In genomic region chr5:150894049-150894738, GRCm38 (mm10) we compare ENCODE assay signal across 17 mouse cellular contexts. TPM values are rescaled to one million over a fixed set of nuclear protein-coding genes. Genes with fewer than 3 reads are reported as not detected.
A peak's percentile ranks its signal among the peaks of the same experiment; 100 is the strongest.
DNase-seq lines count a peak whose midpoint lies in the region; ATAC-seq and TF ChIP-seq lines count a peak whose summit lies in the region.
"Had no signal": no experiment of that assay in that cellular context is flagged by ENCODE, and none has a peak within 500 bp of the region (broad histone marks: within the 10 kb centered on the region; RNA-seq: fewer than 3 reads in every experiment).

No protein-coding gene starts in this region.

- no peak for TF ChIP-seq CTCF in hindbrain, postnatal 0 days (IDR thresholded peaks at IDR 0.05; ENCODE audit: low read depth)

- no peaks in the 10 kb centered on the region for H3K9me3 ChIP-seq in hindbrain, embryonic 13.5 days
- H3K9me3 ChIP-seq in hindbrain, embryonic 11.5 days (ENCODE audit: control insufficient read depth, low read length), result no peaks in the 10 kb centered on the region
- no peaks in the 10 kb centered on the region for H3K9me3 ChIP-seq in neural tube, embryonic 13.5 days
- H3K9me3 ChIP-seq in hindbrain, postnatal 0 days (ENCODE audit: low read length), result no peaks in the 10 kb centered on the region
- no peaks in the 10 kb centered on the region for H3K9me3 ChIP-seq in neural tube, embryonic 15.5 days (replicated peaks)

- ATAC-seq in hindbrain, embryonic 13.5 days (ENCODE audit: low FRiP score), result peak; percentile 64; the same call in 1 of the 2 replicates
- no peak for ATAC-seq in hindbrain, embryonic 11.5 days (ENCODE audit: low FRiP score)
- ATAC-seq in neural tube, embryonic 13.5 days (ENCODE audit: low read depth), result peak; percentile 62
- no peak for ATAC-seq in hindbrain, postnatal 0 days
- ATAC-seq in neural tube, embryonic 15.5 days (ENCODE audit: low FRiP score), result peak; percentile 42; the same call in 1 of the 2 replicates
- no peak for ATAC-seq in granulocyte monocyte progenitor cell, adult 5-6 weeks (replicated peaks; ENCODE audit: poor library complexity, severe bottlenecking)

- no peak overlapping the region for H3K9ac ChIP-seq in hindbrain, embryonic 13.5 days
- H3K9ac ChIP-seq in hindbrain, embryonic 11.5 days (ENCODE audit: low read depth, low read length), result no peak overlapping the region
- H3K9ac ChIP-seq in neural tube, embryonic 13.5 days, result no peak overlapping the region
- H3K9ac ChIP-seq in hindbrain, postnatal 0 days (replicated peaks; ENCODE audit: low read length), result no peak overlapping the region
- no peak overlapping the region for H3K9ac ChIP-seq in neural tube, embryonic 15.5 days (replicated peaks)

- no peak overlapping the region for H3K4me3 ChIP-seq in hindbrain, embryonic 13.5 days
- no peak overlapping the region for H3K4me3 ChIP-seq in hindbrain, embryonic 11.5 days (ENCODE audit: low read depth, low read length)
- H3K4me3 ChIP-seq in neural tube, embryonic 13.5 days, result no peak overlapping the region
- H3K4me3 ChIP-seq in hindbrain, postnatal 0 days (ENCODE audit: low read length), result no peak overlapping the region
- H3K4me3 ChIP-seq in neural tube, embryonic 15.5 days (replicated peaks), result no peak overlapping the region

- peak overlapping the region; percentile 41 for H3K27ac ChIP-seq in hindbrain, embryonic 13.5 days
- H3K27ac ChIP-seq in hindbrain, embryonic 11.5 days (ENCODE audit: low read depth, low read length), result no peak overlapping the region
- peak overlapping the region; percentile 49 for H3K27ac ChIP-seq in neural tube, embryonic 13.5 days (replicated peaks)
- 0 out of 2 replicates have a peak overlapping the region, but pooled peaks have one; percentile 20 for H3K27ac ChIP-seq in hindbrain, postnatal 0 days
- H3K27ac ChIP-seq in neural tube, embryonic 15.5 days (replicated peaks), result peak overlapping the region; percentile 63

- no peaks in the 10 kb centered on the region for H3K27me3 ChIP-seq in hindbrain, embryonic 13.5 days
- no peaks in the 10 kb centered on the region for H3K27me3 ChIP-seq in hindbrain, embryonic 11.5 days (ENCODE audit: control insufficient read depth, insufficient read depth, low read length)
- no peaks in the 10 kb centered on the region for H3K27me3 ChIP-seq in neural tube, embryonic 13.5 days
- H3K27me3 ChIP-seq in hindbrain, postnatal 0 days (ENCODE audit: insufficient read depth, low read length), result no peaks in the 10 kb centered on the region
- H3K27me3 ChIP-seq in neural tube, embryonic 15.5 days (replicated peaks), result no peaks in the 10 kb centered on the region

- H3K4me1 ChIP-seq in hindbrain, embryonic 13.5 days (replicated peaks), result peaks cover 11% of the 10 kb centered on the region
- no peaks in the 10 kb centered on the region for H3K4me1 ChIP-seq in hindbrain, embryonic 11.5 days (replicated peaks; ENCODE audit: control insufficient read depth, insufficient read depth, low read length)
- H3K4me1 ChIP-seq in neural tube, embryonic 13.5 days (replicated peaks), result peaks cover 10% of the 10 kb centered on the region; the same call in 1 of the 2 replicates
- no peaks in the 10 kb centered on the region for H3K4me1 ChIP-seq in hindbrain, postnatal 0 days (ENCODE audit: insufficient read depth, low read length)
- H3K4me1 ChIP-seq in neural tube, embryonic 15.5 days, result peaks cover 14% of the 10 kb centered on the region

- no peak for DNase-seq in hindbrain, embryonic 11.5 days (ENCODE audit: low spot score)
- no peak for DNase-seq in neural tube, embryonic 10.5 days (ENCODE audit: extremely low spot score, low spot score)
- DNase-seq in hindbrain, postnatal 0 days (ENCODE audit: low spot score), result no peak
- no peak for DNase-seq in B cell, adult 2 months
- DNase-seq: cerebellum, adult 18-20 months; heart, adult 11 months; heart, postnatal 10 days; kidney, postnatal 14 days; lung, adult 18-20 months; right cerebral cortex, postnatal 14 days; thymus, postnatal 25 days had no signal

- H3K36me3 ChIP-seq in hindbrain, embryonic 13.5 days, result no peaks in the 10 kb centered on the region
- H3K36me3 ChIP-seq in hindbrain, embryonic 11.5 days (ENCODE audit: control insufficient read depth, insufficient read depth, low read length), result no peaks in the 10 kb centered on the region
- no peaks in the 10 kb centered on the region for H3K36me3 ChIP-seq in neural tube, embryonic 13.5 days
- no peaks in the 10 kb centered on the region for H3K36me3 ChIP-seq in hindbrain, postnatal 0 days (ENCODE audit: insufficient read depth, low read length)
- H3K36me3 ChIP-seq in neural tube, embryonic 15.5 days, result no peaks in the 10 kb centered on the region

- H3K4me2 ChIP-seq in hindbrain, embryonic 13.5 days, result no peak overlapping the region
- no peak overlapping the region for H3K4me2 ChIP-seq in hindbrain, embryonic 11.5 days (replicated peaks; ENCODE audit: low read depth, low read length)
- H3K4me2 ChIP-seq in neural tube, embryonic 13.5 days, result no peak overlapping the region
- no peak overlapping the region for H3K4me2 ChIP-seq in hindbrain, postnatal 0 days (ENCODE audit: low read depth, low read length)
- no peak overlapping the region for H3K4me2 ChIP-seq in neural tube, embryonic 15.5 days

- 42% methylated on average over 3 of the region's 3 CpGs for WGBS in hindbrain, embryonic 13.5 days
- WGBS in hindbrain, embryonic 11.5 days, result 66% methylated on average over 3 of the region's 3 CpGs
- 28% methylated on average over 3 of the region's 3 CpGs for WGBS in neural tube, embryonic 13.5 days
- WGBS in hindbrain, postnatal 0 days, result 45% methylated on average over 3 of the region's 3 CpGs
- 14% methylated on average over 3 of the region's 3 CpGs for WGBS in neural tube, embryonic 15.5 days

RNA-seq across cellular contexts. Expression of gene Kl, which starts 58.2 kb away (rescaled TPM):
- 0.69 and 0.83 TPM in 2 replicates for polyA plus RNA-seq in hindbrain, embryonic 13.5 days (2015; fragmentation: Nextera tagmentation; extraction: Ambion mirVana)
- polyA plus RNA-seq in hindbrain, embryonic 11.5 days (2014; fragmentation: Nextera tagmentation; extraction: Ambion mirVana), result 0.07 and 0.26 TPM in 2 replicates
- 0.46 and 0.58 TPM in 2 replicates for polyA plus RNA-seq in neural tube, embryonic 13.5 days (2015; fragmentation: Nextera tagmentation; extraction: Ambion mirVana)
- total RNA-seq in hindbrain, postnatal 0 days (2014; rRNA removed), result 3.7 and 4.6 TPM in 2 replicates
- polyA plus RNA-seq in hindbrain, postnatal 0 days (2015; fragmentation: Nextera tagmentation; extraction: Ambion mirVana), result 1.1 and 1.3 TPM in 2 replicates
- 1.0 and 1.2 TPM in 2 replicates for polyA plus RNA-seq in neural tube, embryonic 15.5 days (2015; fragmentation: Nextera tagmentation; extraction: Ambion mirVana)
- total RNA-seq in granulocyte monocyte progenitor cell, adult 5-6 weeks (2014; fragmentation: Nextera tagmentation), result not detected in 2 replicates
- total RNA-seq in granulocyte monocyte progenitor cell, adult 5-6 weeks (2017), result not detected in 2 replicates
- total RNA-seq: megakaryocyte-erythroid progenitor cell, adult 5-6 weeks; MEL had no signal

Comparison
In these comparisons a context has a peak if more than half of its experiments do, and no peak if none do; other contexts are left out.
1. ATAC-seq: peak in hindbrain, embryonic 13.5 days (single experiment), neural tube, embryonic 13.5 days (single experiment) and neural tube, embryonic 15.5 days (single experiment); none in hindbrain, embryonic 11.5 days (single experiment), hindbrain, postnatal 0 days (single experiment) and granulocyte monocyte progenitor cell, adult 5-6 weeks (single experiment).